Mouse (Mus musculus) testis, adult 2 months (tissue): ENCODE results near the gene Rmnd5a. TPM values are rescaled to one million over a fixed set of nuclear protein-coding genes. Genes with fewer than 3 reads are reported as not detected.

Source experiments
- H3K27ac ChIP-seq: fragments of 200-500 bp; 2 replicates; pipeline ENCODE4 v1.5.1; 2012; ENCODE audit warnings: low read depth, low read length; ENCODE audit not compliant: control insufficient read depth, insufficient read depth
- H3K27me3 ChIP-seq: fragments of 200-500 bp; 2 replicates; pipeline ENCODE4 v1.6.1; 2012; ENCODE audit warnings: mild to moderate bottlenecking, low read length, moderate library complexity; ENCODE audit not compliant: control insufficient read depth, insufficient read depth
- H3K36me3 ChIP-seq: fragments of 200-500 bp; 2 replicates; pipeline ENCODE4 v1.6.1; 2012; ENCODE audit warnings: mild to moderate bottlenecking, low read length; ENCODE audit not compliant: control insufficient read depth, insufficient read depth
- H3K4me1 ChIP-seq: fragments of 200-500 bp; 2 replicates; pipeline ENCODE4 v1.6.1; 2012; ENCODE audit warnings: low read length; ENCODE audit not compliant: control insufficient read depth, insufficient read depth
- H3K4me3 ChIP-seq: fragments of 200-500 bp; 2 replicates; pipeline ENCODE4 v1.5.1; 2012; ENCODE audit warnings: low read depth, mild to moderate bottlenecking, low read length, moderate library complexity, mixed read lengths; ENCODE audit not compliant: control insufficient read depth
- CTCF ChIP-seq: fragments of 200-500 bp; IDR thresholded peaks from 2 replicates; pipeline ENCODE4 v1.5.1; 2012; ENCODE audit warnings: low read depth, mild to moderate bottlenecking, inconsistent platforms, low read length, moderate library complexity; ENCODE audit not compliant: control insufficient read depth, insufficient read depth, insufficient replicate concordance
- POLR2A ChIP-seq: fragments of 200-500 bp; IDR thresholded peaks from 2 replicates; pipeline ENCODE4 v1.6.1; 2012; ENCODE audit warnings: low read depth, mild to moderate bottlenecking, inconsistent platforms, low read length, moderate library complexity; ENCODE audit not compliant: control insufficient read depth
- polyA plus RNA-seq: library from polyadenylated mRNA; depleted of rRNA; stranded (reverse); fragments of >200 nt; gene quantifications from 2 replicates; pipeline ENCODE4 v1.2.3, GENCODE M21; 2012

Gene Rmnd5a
- polyA plus RNA-seq, 1 experiment = 11.0 TPM

GRCm38 (mm10) chr6:71439506-71440216 lies 776 bp downstream of the Rmnd5a start:
- Histone ChIP-seq H3K27ac (peak overlapping the region; percentile 62), H3K27me3 (no peaks in the 10 kb centered on the region), H3K36me3 (no peaks in the 10 kb centered on the region), H3K4me1 (peaks cover 14% of the 10 kb centered on the region), H3K4me3 (peak overlapping the region; percentile 83)
- TF ChIP-seq CTCF (no peak), POLR2A (no peak; the same call in 1 of the 2 replicates)

- no peaks in the 10 kb centered on the region for H3K27me3 ChIP-seq
- TF ChIP-seq CTCF (no peak), POLR2A (no peak)
- H3K27ac ChIP-seq = no peak overlapping the region
- H3K36me3 ChIP-seq = no peaks in the 10 kb centered on the region
- peaks cover 14% of the 10 kb centered on the region for H3K4me1 ChIP-seq
- no peak overlapping the region for H3K4me3 ChIP-seq
Measured at GRCm38 (mm10) chr6:71438070-71438469, 2.4 kb downstream of the Rmnd5a start.

GRCm38 (mm10) chr6:71427996-71428725 lies 12.3 kb downstream of the Rmnd5a start:
- Histone ChIP-seq H3K36me3 (no peaks in the 10 kb centered on the region), H3K27ac (no peak overlapping the region), H3K27me3 (no peaks in the 10 kb centered on the region), H3K4me1 (no peaks in the 10 kb centered on the region), H3K4me3 (no peak overlapping the region)
- no peak for TF ChIP-seq CTCF
- no peak for TF ChIP-seq POLR2A

- H3K4me1 ChIP-seq = no peaks in the 10 kb centered on the region
- H3K27ac ChIP-seq = no peak overlapping the region
- no peak overlapping the region for H3K4me3 ChIP-seq
- H3K36me3 ChIP-seq = no peaks in the 10 kb centered on the region
- H3K27me3 ChIP-seq = no peaks in the 10 kb centered on the region
- TF ChIP-seq CTCF = no peak
Measured at GRCm38 (mm10) chr6:71425681-71426080, 14.8 kb downstream of the Rmnd5a start.

DNA sequence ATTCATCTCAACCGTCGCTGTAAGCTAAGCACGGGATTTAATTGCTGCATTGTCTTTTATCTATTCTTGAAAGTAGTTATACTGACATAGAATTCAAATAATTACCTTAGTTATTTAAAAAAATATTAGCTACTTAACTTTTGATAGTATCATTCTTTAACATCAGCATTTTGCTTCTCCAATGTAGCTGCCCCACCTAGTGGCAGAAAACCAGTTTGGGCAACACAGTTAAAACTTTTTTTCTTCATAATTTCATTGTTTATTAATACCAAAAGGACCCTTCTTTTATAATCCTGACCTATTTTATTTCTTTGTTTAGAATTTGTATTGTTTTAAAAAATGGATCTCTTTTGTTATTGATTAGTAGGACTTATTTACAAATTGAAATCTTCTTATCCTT lies 17.3 kb downstream of the Rmnd5a start:
- no peaks in the 10 kb centered on the region for H3K36me3 ChIP-seq
- H3K27me3 ChIP-seq = no peaks in the 10 kb centered on the region
- H3K4me3 ChIP-seq = no peak overlapping the region
- TF ChIP-seq POLR2A (no peak), CTCF (no peak)
- H3K27ac ChIP-seq = no peak overlapping the region
- H3K4me1 ChIP-seq = no peaks in the 10 kb centered on the region

GRCm38 (mm10) chr6:71422162-71422561 lies 18.3 kb downstream of the Rmnd5a start:
- Histone ChIP-seq H3K4me3 (no peak overlapping the region), H3K27me3 (no peaks in the 10 kb centered on the region), H3K36me3 (no peaks in the 10 kb centered on the region), H3K4me1 (no peaks in the 10 kb centered on the region), H3K27ac (no peak overlapping the region)
- no peak for TF ChIP-seq POLR2A
- no peak for TF ChIP-seq CTCF

- H3K4me3 ChIP-seq = no peak overlapping the region
- no peaks in the 10 kb centered on the region for H3K36me3 ChIP-seq
- no peak overlapping the region for H3K27ac ChIP-seq
- TF ChIP-seq POLR2A (no peak), CTCF (no peak)
- no peaks in the 10 kb centered on the region for H3K4me1 ChIP-seq
- no peaks in the 10 kb centered on the region for H3K27me3 ChIP-seq
Measured at GRCm38 (mm10) chr6:71420848-71421247, 19.6 kb downstream of the Rmnd5a start.
